Mouse (Mus musculus) liver, embryonic 13.5 days (tissue): ENCODE results near the gene Actn4. TPM values are rescaled to one million over a fixed set of nuclear protein-coding genes. Genes with fewer than 3 reads are reported as not detected.

Experiments
- ATAC-seq: fragments of 200-750 bp; cut with Nextera tagmentation; 2 replicates; pipeline ENCODE4 v1.8.0; 2017; ENCODE audit warnings: low read depth, mild to moderate bottlenecking, moderate number of reproducible peaks, moderate library complexity
- DNase-seq: peaks from one replicate; pipeline ENCODE4 v3.0.0; 2022
- H3K27ac ChIP-seq: fragments of 300-500 bp; sonication (generic); 2 replicates; pipeline ENCODE4 v1.5.1; 2015; ENCODE audit warnings: moderate library complexity, mild to moderate bottlenecking, inconsistent platforms
- H3K27me3 ChIP-seq: fragments of 300-500 bp; sonication (generic); 2 replicates; pipeline ENCODE4 v1.6.1; 2015; ENCODE audit warnings: mild to moderate bottlenecking, inconsistent platforms
- H3K36me3 ChIP-seq: fragments of 300-500 bp; sonication (generic); 2 replicates; pipeline ENCODE4 v1.6.1; 2015; ENCODE audit warnings: mild to moderate bottlenecking, inconsistent platforms
- H3K4me1 ChIP-seq: fragments of 300-500 bp; sonication (generic); replicated peaks from 2 replicates; pipeline ENCODE4 v1.6.1; 2015; ENCODE audit warnings: inconsistent platforms
- H3K4me2 ChIP-seq: fragments of 300-500 bp; sonication (generic); 2 replicates; pipeline ENCODE4 v1.6.1; 2015; ENCODE audit warnings: inconsistent platforms, mild to moderate bottlenecking, moderate library complexity
- H3K4me3 ChIP-seq: fragments of 300-500 bp; sonication (generic); replicated peaks from 2 replicates; pipeline ENCODE4 v1.5.1; 2015; ENCODE audit warnings: mild to moderate bottlenecking, inconsistent platforms
- H3K9ac ChIP-seq: fragments of 300-500 bp; sonication (generic); 2 replicates; pipeline ENCODE4 v1.6.1; 2015; ENCODE audit warnings: mild to moderate bottlenecking, inconsistent platforms
- H3K9me3 ChIP-seq: fragments of 300-500 bp; sonication (generic); replicated peaks from 2 replicates; pipeline ENCODE4 v1.6.1; 2016; ENCODE audit warnings: inconsistent platforms
- WGBS: fragments of 180-500 bp; shearing (Covaris S2); methylation state at CpG from one replicate; pipeline ENCODE4 v1.1.7; 2015; ENCODE audit not compliant: insufficient replicate concordance; 5-methylcytosine and 5-hydroxymethylcytosine counted together
- polyA plus RNA-seq: library from polyadenylated mRNA; unstranded; fragments of >200 nt; fragmentation: Nextera tagmentation; extraction: Ambion mirVana; gene quantifications from 2 replicates; pipeline ENCODE4 v1.2.1, GENCODE M21; 2015

The Actn4 gene
- polyA plus RNA-seq, 1 experiment from 2014 or later: 116 TPM

- WGBS: 79% methylated on average over 2 of the region's 2 CpGs
- Histone ChIP-seq H3K36me3 (peaks cover 26% of the 10 kb centered on the region), H3K4me1 (peaks cover 91% of the 10 kb centered on the region), H3K9me3 (no peaks in the 10 kb centered on the region), H3K9ac (no peak overlapping the region), H3K4me2 (no peak overlapping the region), H3K27ac (peak overlapping the region; percentile 47; the same call in 1 of the 2 replicates), H3K4me3 (no peak overlapping the region), H3K27me3 (no peaks in the 10 kb centered on the region)
- ATAC-seq (no peak), DNase-seq (no peak)
Measured at GRCm38 (mm10) chr7:28933825-28934224, 28.3 kb downstream of the Actn4 start.

- Histone ChIP-seq H3K27me3 (no peaks in the 10 kb centered on the region), H3K4me3 (no peak overlapping the region), H3K9me3 (no peaks in the 10 kb centered on the region), H3K4me1 (peaks cover 87% of the 10 kb centered on the region), H3K9ac (no peak overlapping the region; the same call in 1 of the 2 replicates), H3K27ac (peak overlapping the region; percentile 32; the same call in 1 of the 2 replicates), H3K4me2 (no peak overlapping the region), H3K36me3 (peaks cover 28% of the 10 kb centered on the region)
- ATAC-seq (no peak), DNase-seq (peak; percentile 28)
- WGBS: 55% methylated on average over 6 of the region's 6 CpGs
Measured at GRCm38 (mm10) chr7:28932421-28933041, 29.6 kb downstream of the Actn4 start.

GRCm38 (mm10) chr7:28931695-28932039 is 30.5 kb downstream of the Actn4 start:
- Histone ChIP-seq H3K36me3 (peaks cover 29% of the 10 kb centered on the region), H3K4me1 (peaks cover 85% of the 10 kb centered on the region), H3K27me3 (no peaks in the 10 kb centered on the region), H3K27ac (no peak overlapping the region), H3K4me2 (no peak overlapping the region), H3K9ac (no peak overlapping the region), H3K9me3 (no peaks in the 10 kb centered on the region), H3K4me3 (no peak overlapping the region)
- DNase-seq (no peak), ATAC-seq (no peak)
- 75% methylated on average over 4 of the region's 4 CpGs for WGBS

- H3K4me2 ChIP-seq: no peak overlapping the region
- WGBS: 86% methylated on average over 7 of the region's 7 CpGs
- peaks cover 27% of the 10 kb centered on the region for H3K36me3 ChIP-seq
- H3K27me3 ChIP-seq: no peaks in the 10 kb centered on the region
- no peak overlapping the region for H3K4me3 ChIP-seq
- no peak overlapping the region for H3K9ac ChIP-seq
- peaks cover 85% of the 10 kb centered on the region for H3K4me1 ChIP-seq
- ATAC-seq: no peak
- peak overlapping the region; percentile 47; the same call in 1 of the 2 replicates for H3K27ac ChIP-seq
- no peak for DNase-seq
- H3K9me3 ChIP-seq: no peaks in the 10 kb centered on the region
Measured at GRCm38 (mm10) chr7:28931032-28931694, 31.0 kb downstream of the Actn4 start.

- Histone ChIP-seq H3K4me2 (no peak overlapping the region), H3K9me3 (no peaks in the 10 kb centered on the region), H3K9ac (no peak overlapping the region), H3K27ac (0 out of 2 replicates have a peak overlapping the region, but pooled peaks have one; percentile 47), H3K36me3 (peaks cover 25% of the 10 kb centered on the region), H3K4me3 (no peak overlapping the region), H3K27me3 (no peaks in the 10 kb centered on the region), H3K4me1 (peaks cover 85% of the 10 kb centered on the region)
- DNase-seq (no peak), ATAC-seq (0 out of 2 replicates have a peak, but pooled peaks have one; percentile 33)
- 69% methylated on average over 5 of the region's 5 CpGs for WGBS
Measured at GRCm38 (mm10) chr7:28930320-28931031, 31.7 kb downstream of the Actn4 start.

GRCm38 (mm10) chr7:28929381-28929780 is 32.8 kb downstream of the Actn4 start:
- WGBS: 74% methylated on average over 3 of the region's 3 CpGs
- H3K4me2 ChIP-seq: no peak overlapping the region
- H3K4me1 ChIP-seq: peaks cover 90% of the 10 kb centered on the region
- no peaks in the 10 kb centered on the region for H3K9me3 ChIP-seq
- no peak overlapping the region for H3K9ac ChIP-seq
- H3K36me3 ChIP-seq: peaks cover 30% of the 10 kb centered on the region
- H3K27ac ChIP-seq: no peak overlapping the region; the same call in 1 of the 2 replicates
- H3K4me3 ChIP-seq: no peak overlapping the region
- no peaks in the 10 kb centered on the region for H3K27me3 ChIP-seq
- DNase-seq: no peak
- ATAC-seq: no peak

GRCm38 (mm10) chr7:28926172-28926571 is 36.0 kb downstream of the Actn4 start:
- H3K4me2 ChIP-seq: no peak overlapping the region
- H3K4me1 ChIP-seq: peaks cover 93% of the 10 kb centered on the region
- H3K27me3 ChIP-seq: no peaks in the 10 kb centered on the region
- H3K27ac ChIP-seq: peak overlapping the region; percentile 53
- no peak overlapping the region for H3K9ac ChIP-seq
- ATAC-seq: no peak
- peaks cover 40% of the 10 kb centered on the region for H3K36me3 ChIP-seq
- 55% methylated on average over 2 of the region's 2 CpGs for WGBS
- H3K9me3 ChIP-seq: no peaks in the 10 kb centered on the region
- no peak for DNase-seq
- H3K4me3 ChIP-seq: no peak overlapping the region

- WGBS: 55% methylated on average over 9 of the region's 9 CpGs
- Histone ChIP-seq H3K27me3 (no peaks in the 10 kb centered on the region), H3K36me3 (peaks cover 43% of the 10 kb centered on the region), H3K4me2 (peak overlapping the region; percentile 23), H3K27ac (peak overlapping the region; percentile 71), H3K4me3 (no peak overlapping the region), H3K4me1 (peaks cover 93% of the 10 kb centered on the region), H3K9ac (0 out of 2 replicates have a peak overlapping the region, but pooled peaks have one; percentile 7), H3K9me3 (no peaks in the 10 kb centered on the region)
- DNase-seq: no peak
- peak; percentile 47 for ATAC-seq
Measured at GRCm38 (mm10) chr7:28925317-28925716, 36.8 kb downstream of the Actn4 start.

GRCm38 (mm10) chr7:28924802-28925201 is 37.3 kb downstream of the Actn4 start:
- DNase-seq (no peak), ATAC-seq (no peak)
- peaks cover 39% of the 10 kb centered on the region for H3K36me3 ChIP-seq
- H3K9me3 ChIP-seq: no peaks in the 10 kb centered on the region
- no peak overlapping the region for H3K4me3 ChIP-seq
- H3K4me1 ChIP-seq: peaks cover 93% of the 10 kb centered on the region
- H3K27ac ChIP-seq: peak overlapping the region; percentile 71
- peak overlapping the region; percentile 7; the same call in 1 of the 2 replicates for H3K9ac ChIP-seq
- no peaks in the 10 kb centered on the region for H3K27me3 ChIP-seq
- H3K4me2 ChIP-seq: peak overlapping the region; percentile 23
- WGBS: 51% methylated on average over 3 of the region's 3 CpGs

- DNase-seq: no peak
Measured at GRCm38 (mm10) chr7:28923865-28924291, 38.3 kb downstream of the Actn4 start.

GRCm38 (mm10) chr7:28922606-28923005 is 39.5 kb downstream of the Actn4 start:
- WGBS: 84% methylated on average over 4 of the region's 4 CpGs
- no peak for ATAC-seq
- Histone ChIP-seq H3K4me2 (no peak overlapping the region), H3K4me3 (no peak overlapping the region), H3K27me3 (no peaks in the 10 kb centered on the region), H3K4me1 (peaks cover 98% of the 10 kb centered on the region), H3K27ac (no peak overlapping the region), H3K36me3 (peaks cover 51% of the 10 kb centered on the region), H3K9me3 (no peaks in the 10 kb centered on the region), H3K9ac (no peak overlapping the region)
- DNase-seq: no peak

More at GRCm38 (mm10) chr7:28923865-28924291, 38.3 kb downstream of the Actn4 start:
- Histone ChIP-seq H3K36me3 (peaks cover 41% of the 10 kb centered on the region), H3K27ac (peak overlapping the region; percentile 71), H3K4me2 (no peak overlapping the region), H3K27me3 (no peaks in the 10 kb centered on the region), H3K9me3 (no peaks in the 10 kb centered on the region), H3K4me1 (peaks cover 93% of the 10 kb centered on the region), H3K9ac (peak overlapping the region; percentile 33; the same call in 1 of the 2 replicates), H3K4me3 (no peak overlapping the region)
- 49% methylated on average over 4 of the region's 4 CpGs for WGBS
- ATAC-seq: no peak
